ENCODE assay signal across 8 mouse cellular contexts in the genomic region with DNA sequence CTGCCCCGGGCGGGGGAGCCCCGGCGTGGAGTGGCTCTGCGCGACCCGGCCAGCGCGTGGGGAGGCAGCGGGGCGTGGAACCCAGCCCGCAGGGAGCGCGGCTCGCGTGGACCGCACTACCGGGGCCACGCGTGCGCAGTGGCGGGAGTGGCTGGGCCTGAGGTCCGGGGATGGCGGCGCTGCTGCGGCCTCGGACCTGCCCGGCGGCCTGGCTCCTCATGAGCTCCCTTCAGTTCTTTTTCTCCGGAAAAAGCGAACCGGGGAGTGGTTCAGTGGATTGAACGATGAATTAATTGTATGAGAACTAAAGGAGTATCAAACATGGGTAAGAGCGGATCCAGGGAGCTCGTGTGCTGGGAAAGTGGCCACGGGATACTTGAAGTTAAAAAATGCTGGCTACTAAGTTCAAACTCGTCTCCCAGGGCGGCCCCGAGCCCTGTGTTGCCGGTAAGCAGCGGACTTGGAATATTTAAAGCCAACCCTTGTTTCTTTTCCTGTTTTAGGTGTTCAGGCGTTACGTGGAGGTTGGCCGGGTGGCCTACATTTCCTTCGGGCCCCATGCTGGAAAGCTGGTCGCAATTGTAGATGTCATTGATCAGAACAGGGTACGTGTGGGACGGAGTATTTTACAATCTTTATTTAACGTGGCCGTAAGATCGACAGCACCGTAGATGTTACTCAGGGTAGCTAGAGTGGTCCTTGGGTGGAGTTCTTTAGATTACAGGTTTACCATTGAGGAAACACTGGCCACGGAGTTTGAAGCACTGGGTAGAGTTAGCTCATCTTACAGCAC. TPM values are rescaled to one million over a fixed set of nuclear protein-coding genes. Genes with fewer than 3 reads are reported as not detected.
A peak's percentile ranks its signal among the peaks of the same experiment; 100 is the strongest.
DNase-seq lines count a peak whose midpoint lies in the region; ATAC-seq and TF ChIP-seq lines count a peak whose summit lies in the region.

No protein-coding gene starts in this region.

- no peaks in the 10 kb centered on the region for H3K9me3 ChIP-seq in limb, embryonic 15.5 days
- no peaks in the 10 kb centered on the region for H3K9me3 ChIP-seq in stomach, postnatal 0 days (ENCODE audit: control insufficient read depth, low read length)

- no peak for TF ChIP-seq CTCF in cerebellum, adult 2 months (IDR thresholded peaks at IDR 0.05; ENCODE audit: borderline replicate concordance, insufficient read depth, low read depth, low read length)
- TF ChIP-seq CTCF in thymus, adult 2 months (IDR thresholded peaks at IDR 0.05; ENCODE audit: borderline replicate concordance, control insufficient read depth, extremely low read depth, insufficient read depth, low read length, poor library complexity): no peak; the same call in 1 of the 2 replicates
- no peak for TF ChIP-seq CTCF in stomach, postnatal 0 days (IDR thresholded peaks at IDR 0.05; ENCODE audit: low read depth)

- peak; percentile 74 for ATAC-seq in limb, embryonic 15.5 days (ENCODE audit: insufficient number of reproducible peaks, low FRiP score, low TSS enrichment, low read depth)
- peak; percentile 78 for ATAC-seq in stomach, postnatal 0 days (ENCODE audit: low FRiP score, low TSS enrichment)

- 1% methylated on average over 53 of the region's 53 CpGs for WGBS in cerebellum, adult 2 months
- WGBS in thymus, adult 2 months: 2% methylated on average over 53 of the region's 53 CpGs
- WGBS in limb, embryonic 15.5 days: under 1% methylated on average over 50 of the region's 53 CpGs
- under 1% methylated on average over 53 of the region's 53 CpGs for WGBS in stomach, postnatal 0 days

- peaks cover 21% of the 10 kb centered on the region for H3K36me3 ChIP-seq in thymus, adult 2 months (ENCODE audit: control insufficient read depth, insufficient read depth, low read length)
- H3K36me3 ChIP-seq in limb, embryonic 15.5 days: peaks cover 38% of the 10 kb centered on the region
- H3K36me3 ChIP-seq in stomach, postnatal 0 days (ENCODE audit: control insufficient read depth, insufficient read depth, low read length): 0 out of 2 replicates have a peak, but pooled peaks cover 8% of the 10 kb centered on the region

- H3K27me3 ChIP-seq in cerebellum, adult 2 months (ENCODE audit: control insufficient read depth, insufficient read depth, low read length): no peaks in the 10 kb centered on the region
- H3K27me3 ChIP-seq in thymus, adult 2 months (ENCODE audit: control insufficient read depth, insufficient read depth, low read length): no peaks in the 10 kb centered on the region
- no peaks in the 10 kb centered on the region for H3K27me3 ChIP-seq in limb, embryonic 15.5 days
- H3K27me3 ChIP-seq in stomach, postnatal 0 days (ENCODE audit: control insufficient read depth, insufficient read depth, low read length): no peaks in the 10 kb centered on the region

- no peak for DNase-seq in cerebellum, adult 2 months
- no peak for DNase-seq in cerebellum, adult 8-10 months
- DNase-seq in thymus, adult 2 months: no peak
- no peak for DNase-seq in thymus, postnatal 25 days
- DNase-seq in stomach, postnatal 0 days (ENCODE audit: low spot score): no peak
- no peak for DNase-seq in thymus, postnatal 36 days
- no peak for DNase-seq in left cerebral cortex, adult 8-10 months (ENCODE audit: low spot score in 2 of 2)

- H3K4me1 ChIP-seq in cerebellum, adult 2 months (ENCODE audit: control insufficient read depth, insufficient read depth, low read length): no peaks in the 10 kb centered on the region
- H3K4me1 ChIP-seq in thymus, adult 2 months (replicated peaks; ENCODE audit: control insufficient read depth, insufficient read depth, low read length): peaks cover 4% of the 10 kb centered on the region
- H3K4me1 ChIP-seq in limb, embryonic 15.5 days: peaks cover 22% of the 10 kb centered on the region
- H3K4me1 ChIP-seq in stomach, postnatal 0 days (replicated peaks; ENCODE audit: control insufficient read depth, insufficient read depth): 0 out of 2 replicates have a peak, but pooled peaks cover 4% of the 10 kb centered on the region

- H3K9ac ChIP-seq in limb, embryonic 15.5 days: peak overlapping the region; percentile 95
- peak overlapping the region; percentile 82 for H3K9ac ChIP-seq in stomach, postnatal 0 days (ENCODE audit: low read length)

- H3K4me3 ChIP-seq in cerebellum, adult 2 months (replicated peaks; ENCODE audit: insufficient read depth, low read depth, low read length): peak overlapping the region; percentile 95
- peak overlapping the region; percentile 86 for H3K4me3 ChIP-seq in thymus, adult 2 months (ENCODE audit: control insufficient read depth, insufficient read depth, low read length)
- peak overlapping the region; percentile 94 for H3K4me3 ChIP-seq in limb, embryonic 15.5 days
- peak overlapping the region; percentile 78 for H3K4me3 ChIP-seq in stomach, postnatal 0 days (ENCODE audit: low read depth, low read length)

- TF ChIP-seq POLR2A in cerebellum, adult 2 months (IDR thresholded peaks at IDR 0.05; ENCODE audit: borderline replicate concordance, insufficient read depth, low read length): no peak
- no peak for TF ChIP-seq POLR2A in thymus, adult 2 months (IDR thresholded peaks at IDR 0.05; ENCODE audit: control insufficient read depth, extremely low read depth, insufficient read depth, low read length, poor library complexity)

- peak overlapping the region; percentile 74 for H3K4me2 ChIP-seq in limb, embryonic 15.5 days
- H3K4me2 ChIP-seq in stomach, postnatal 0 days (replicated peaks; ENCODE audit: low read depth): peak overlapping the region; percentile 84

- peak overlapping the region; percentile 84 for H3K27ac ChIP-seq in cerebellum, adult 2 months (ENCODE audit: insufficient read depth, low read length)
- no peak overlapping the region; the same call in 1 of the 2 replicates for H3K27ac ChIP-seq in thymus, adult 2 months (ENCODE audit: control insufficient read depth, insufficient read depth, low read length)
- H3K27ac ChIP-seq in limb, embryonic 15.5 days: peak overlapping the region; percentile 86
- peak overlapping the region; percentile 87 for H3K27ac ChIP-seq in stomach, postnatal 0 days (replicated peaks)

- TF ChIP-seq EP300 in stomach, postnatal 0 days (optimal IDR thresholded peaks at IDR 0.05): no peak

RNA-seq across cellular contexts. Expression of a gene that starts 0.5 kb away (rescaled TPM):
- polyA plus RNA-seq in cerebellum, adult 2 months (2012; rRNA removed): 327 and 353 TPM in 2 replicates
- 585 and 677 TPM in 2 replicates for polyA plus RNA-seq in thymus, adult 2 months (2012; rRNA removed)
- polyA plus RNA-seq in limb, embryonic 15.5 days (2015; fragmentation: Nextera tagmentation; extraction: Ambion mirVana): 706 and 819 TPM in 2 replicates
- 742 and 777 TPM in 2 replicates for polyA plus RNA-seq in stomach, postnatal 0 days (2015; fragmentation: Nextera tagmentation; extraction: Ambion mirVana)
- 100 to 1,000 TPM; 290 to 355 (median 336) TPM for total RNA-seq in left cerebral cortex, adult 8-10 months (2022)

RNA-seq across cellular contexts. Expression of a gene that starts 32.2 kb away (rescaled TPM):
- polyA plus RNA-seq in cerebellum, adult 2 months (2012; rRNA removed): 10.9 and 13.9 TPM in 2 replicates
- 2.0 TPM in 2 replicates for polyA plus RNA-seq in thymus, adult 2 months (2012; rRNA removed)
- 2.1 and 2.8 TPM in 2 replicates for polyA plus RNA-seq in limb, embryonic 15.5 days (2015; fragmentation: Nextera tagmentation; extraction: Ambion mirVana)
- 2.1 and 2.3 TPM in 2 replicates for polyA plus RNA-seq in stomach, postnatal 0 days (2015; fragmentation: Nextera tagmentation; extraction: Ambion mirVana)
- 10 to 100 TPM; 11.5 to 13.4 (median 12.0) TPM for total RNA-seq in left cerebral cortex, adult 8-10 months (2022)
